8 mouse cellular contexts compared by ENCODE assay signal in the genomic region with DNA sequence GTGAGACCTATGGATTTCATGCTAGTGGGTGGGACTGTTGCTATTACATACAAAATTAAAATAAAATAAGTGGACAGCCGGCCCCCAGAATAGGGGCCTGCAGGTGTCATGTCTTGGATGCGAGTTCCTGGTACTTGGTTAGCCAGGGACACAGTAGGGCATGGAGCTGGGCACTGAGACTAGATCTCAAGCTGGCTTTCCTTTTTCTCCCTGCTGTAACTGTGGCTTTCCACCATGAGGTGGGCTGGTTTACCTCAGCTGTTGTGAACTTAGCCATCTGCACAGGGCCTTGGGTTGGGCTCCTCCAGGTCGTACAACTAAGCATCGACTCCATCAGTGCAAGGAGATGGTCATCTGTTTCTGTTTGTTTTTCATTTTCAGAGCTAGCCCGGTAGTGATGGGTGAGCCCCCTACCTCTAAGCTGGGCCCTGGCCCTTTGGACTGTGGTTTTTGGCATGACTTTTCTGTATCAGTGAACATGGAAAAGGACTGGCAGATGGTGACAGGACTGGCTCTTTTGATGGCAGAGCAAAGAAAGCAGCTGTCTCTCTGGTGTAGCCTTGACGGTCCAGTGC. TPM values are rescaled to one million over a fixed set of nuclear protein-coding genes. Genes with fewer than 3 reads are reported as not detected.
DNase-seq lines count a peak whose midpoint lies in the region; ATAC-seq and TF ChIP-seq lines count a peak whose summit lies in the region.

No protein-coding gene starts in this region.

- no peak overlapping the region for H3K27ac ChIP-seq in kidney, embryonic 15.5 days
- no peak overlapping the region for H3K27ac ChIP-seq in embryonic facial prominence, embryonic 13.5 days
- no peak overlapping the region for H3K27ac ChIP-seq in intestine, embryonic 14.5 days (ENCODE audit: low read depth)

- H3K27me3 ChIP-seq in kidney, embryonic 15.5 days: no peaks in the 10 kb centered on the region
- peaks cover 16% of the 10 kb centered on the region for H3K27me3 ChIP-seq in embryonic facial prominence, embryonic 13.5 days
- no peaks in the 10 kb centered on the region for H3K27me3 ChIP-seq in intestine, embryonic 14.5 days (replicated peaks; ENCODE audit: control insufficient read depth, insufficient read depth, low read length)
- no peaks in the 10 kb centered on the region for H3K27me3 ChIP-seq in myocyte (ENCODE audit: control insufficient read depth, insufficient read depth, insufficient read length)

- H3K36me3 ChIP-seq in kidney, embryonic 15.5 days: no peaks in the 10 kb centered on the region
- no peaks in the 10 kb centered on the region for H3K36me3 ChIP-seq in embryonic facial prominence, embryonic 13.5 days
- no peaks in the 10 kb centered on the region for H3K36me3 ChIP-seq in intestine, embryonic 14.5 days (ENCODE audit: control insufficient read depth, insufficient read depth, low read length)
- no peaks in the 10 kb centered on the region for H3K36me3 ChIP-seq in myocyte (ENCODE audit: control insufficient read depth, insufficient read depth)

- WGBS in kidney, embryonic 15.5 days: 69% methylated on average over 6 of the region's 6 CpGs
- WGBS in embryonic facial prominence, embryonic 13.5 days: 71% methylated on average over 6 of the region's 6 CpGs
- 68% methylated on average over 6 of the region's 6 CpGs for WGBS in intestine, embryonic 14.5 days

- H3K4me3 ChIP-seq in kidney, embryonic 15.5 days (replicated peaks): peak overlapping the region; percentile 59
- peak overlapping the region; percentile 51 for H3K4me3 ChIP-seq in embryonic facial prominence, embryonic 13.5 days
- H3K4me3 ChIP-seq in intestine, embryonic 14.5 days (ENCODE audit: low read depth, low read length): peak overlapping the region; percentile 64
- peak overlapping the region; percentile 40 for H3K4me3 ChIP-seq in myocyte

- no peak for ATAC-seq in kidney, embryonic 15.5 days (replicated peaks; ENCODE audit: low FRiP score)
- no peak for ATAC-seq in embryonic facial prominence, embryonic 13.5 days (ENCODE audit: insufficient number of reproducible peaks, insufficient read depth, low FRiP score, low TSS enrichment, low read depth)
- no peak for ATAC-seq in intestine, embryonic 14.5 days (replicated peaks; ENCODE audit: low FRiP score, low TSS enrichment, low read depth)

- H3K4me1 ChIP-seq in kidney, embryonic 15.5 days: peaks cover 26% of the 10 kb centered on the region
- H3K4me1 ChIP-seq in embryonic facial prominence, embryonic 13.5 days: peaks cover 25% of the 10 kb centered on the region
- H3K4me1 ChIP-seq in intestine, embryonic 14.5 days (replicated peaks; ENCODE audit: control insufficient read depth, insufficient read depth, low read length): peaks cover 17% of the 10 kb centered on the region

- H3K4me2 ChIP-seq in kidney, embryonic 15.5 days: peak overlapping the region; percentile 89
- peak overlapping the region; percentile 67 for H3K4me2 ChIP-seq in embryonic facial prominence, embryonic 13.5 days
- peak overlapping the region; percentile 69 for H3K4me2 ChIP-seq in intestine, embryonic 14.5 days (ENCODE audit: low read length)
- peak overlapping the region; percentile 88 for H3K4me2 ChIP-seq in myocyte (ENCODE audit: low read depth)

- TF ChIP-seq POLR2A in myocyte (IDR thresholded peaks at IDR 0.05; ENCODE audit: insufficient read length, low read depth): no peak

- H3K9ac ChIP-seq in kidney, embryonic 15.5 days: peak overlapping the region; percentile 54
- peak overlapping the region; percentile 71 for H3K9ac ChIP-seq in embryonic facial prominence, embryonic 13.5 days
- H3K9ac ChIP-seq in intestine, embryonic 14.5 days (ENCODE audit: low read length): no peak overlapping the region; the same call in 1 of the 2 replicates

- DNase-seq in kidney, postnatal 36 days: no peak
- DNase-seq in intestine, embryonic 14.5 days (ENCODE audit: low spot score): no peak
- DNase-seq in embryo, embryonic 11 days: no peak
- no peak for DNase-seq in gastrocnemius, postnatal 36 days
- no peak for DNase-seq in spleen, postnatal 4 days (ENCODE audit: low spot score in 2 of 2)

- no peak overlapping the region for H3ac ChIP-seq in myocyte (ENCODE audit: control insufficient read depth, insufficient read length)

- no peaks in the 10 kb centered on the region for H3K79me2 ChIP-seq in myocyte (ENCODE audit: control insufficient read depth, insufficient read depth)

- intact Hi-C loops in gastrocnemius, postnatal 36 days (cut with DNase I): no loop called here

- H3K9me3 ChIP-seq in kidney, embryonic 15.5 days (replicated peaks): no peaks in the 10 kb centered on the region
- H3K9me3 ChIP-seq in embryonic facial prominence, embryonic 13.5 days: no peaks in the 10 kb centered on the region
- H3K9me3 ChIP-seq in intestine, embryonic 14.5 days (ENCODE audit: control insufficient read depth, low read length): no peaks in the 10 kb centered on the region

TF ChIP-seq in myocyte, 11 proteins besides CTCF, POLR2A, EP300 and RAD21:
- TF ChIP-seq MYOG (IDR thresholded peaks at IDR 0.05; ENCODE audit: control insufficient read depth in 1 of 3, insufficient read depth in 1 of 3, insufficient read length in 2 of 3, low read depth in 2 of 3) (peak in 1 of 3 experiments; percentile 1), E2F4 (IDR thresholded peaks at IDR 0.05; ENCODE audit: insufficient read depth) (no peak), CEBPB (IDR thresholded peaks at IDR 0.05; ENCODE audit: insufficient read depth, poor library complexity, severe bottlenecking) (no peak), MYOD1 (IDR thresholded peaks at IDR 0.05; ENCODE audit: control insufficient read depth in 1 of 3, insufficient read length in 2 of 3, low read depth in 2 of 3) (peak in 1 of 3 experiments; percentile 23), TCF3 (IDR thresholded peaks at IDR 0.05; ENCODE audit: insufficient read length, low read depth) (no peak), REST (IDR thresholded peaks at IDR 0.05; ENCODE audit: insufficient read depth, insufficient read length) (no peak), TCF12 (IDR thresholded peaks at IDR 0.05; ENCODE audit: insufficient read depth, poor library complexity, severe bottlenecking) (no peak), POLR2AphosphoS2 (IDR thresholded peaks at IDR 0.05; ENCODE audit: insufficient read length, low read depth) (no peak), MAX (IDR thresholded peaks at IDR 0.05; ENCODE audit: low read depth) (no peak), USF1 (IDR thresholded peaks at IDR 0.05; ENCODE audit: low read depth) (no peak), SRF (IDR thresholded peaks at IDR 0.05; ENCODE audit: control insufficient read depth, insufficient read length, low read depth) (no peak)

RNA-seq across cellular contexts. Expression of gene Zfp839, which starts 3.8 kb away (rescaled TPM):
- 6.1 and 6.4 TPM in 2 replicates for polyA plus RNA-seq in kidney, embryonic 15.5 days (2015; fragmentation: Nextera tagmentation; extraction: Ambion mirVana)
- polyA plus RNA-seq in embryonic facial prominence, embryonic 13.5 days (2015; fragmentation: Nextera tagmentation; extraction: Ambion mirVana): 7.7 and 8.7 TPM in 2 replicates
- polyA plus RNA-seq in intestine, embryonic 14.5 days (2014; fragmentation: Nextera tagmentation; extraction: Ambion mirVana): 4.7 and 5.4 TPM in 2 replicates
- 3.1 TPM for polyA plus RNA-seq in myocyte (2012; fragmentation: generic; extraction: Trizol)
- total RNA-seq in gastrocnemius, postnatal 36 days (2021): 1 to 10 TPM; 4.2 to 7.3 TPM

RNA-seq across cellular contexts. Expression of gene Mok, which starts 5.5 kb away (rescaled TPM):
- 6.2 and 7.8 TPM in 2 replicates for polyA plus RNA-seq in kidney, embryonic 15.5 days (2015; fragmentation: Nextera tagmentation; extraction: Ambion mirVana)
- 6.5 and 7.3 TPM in 2 replicates for polyA plus RNA-seq in embryonic facial prominence, embryonic 13.5 days (2015; fragmentation: Nextera tagmentation; extraction: Ambion mirVana)
- polyA plus RNA-seq in intestine, embryonic 14.5 days (2014; fragmentation: Nextera tagmentation; extraction: Ambion mirVana): 3.5 and 5.6 TPM in 2 replicates
- 3.3 TPM for polyA plus RNA-seq in myocyte (2012; fragmentation: generic; extraction: Trizol)
- under 1 TPM in 1 of 2 experiments, not detected in 1; 0.37 TPM for total RNA-seq in gastrocnemius, postnatal 36 days (2021)

RNA-seq across cellular contexts. Expression of gene Cinp, which starts 42.7 kb away (rescaled TPM):
- polyA plus RNA-seq in kidney, embryonic 15.5 days (2015; fragmentation: Nextera tagmentation; extraction: Ambion mirVana): 78.6 and 80.8 TPM in 2 replicates
- 66.9 and 74.3 TPM in 2 replicates for polyA plus RNA-seq in embryonic facial prominence, embryonic 13.5 days (2015; fragmentation: Nextera tagmentation; extraction: Ambion mirVana)
- 85.0 and 99.5 TPM in 2 replicates for polyA plus RNA-seq in intestine, embryonic 14.5 days (2014; fragmentation: Nextera tagmentation; extraction: Ambion mirVana)
- polyA plus RNA-seq in myocyte (2012; fragmentation: generic; extraction: Trizol): 54.4 TPM
- 10 to 100 TPM; 22.3 to 24.6 TPM for total RNA-seq in gastrocnemius, postnatal 36 days (2021)

RNA-seq across cellular contexts. Expression of gene Tecpr2, which starts 42.8 kb away (rescaled TPM):
- polyA plus RNA-seq in kidney, embryonic 15.5 days (2015; fragmentation: Nextera tagmentation; extraction: Ambion mirVana): 3.7 and 4.7 TPM in 2 replicates
- 5.0 and 5.4 TPM in 2 replicates for polyA plus RNA-seq in embryonic facial prominence, embryonic 13.5 days (2015; fragmentation: Nextera tagmentation; extraction: Ambion mirVana)
- polyA plus RNA-seq in intestine, embryonic 14.5 days (2014; fragmentation: Nextera tagmentation; extraction: Ambion mirVana): 3.9 and 4.1 TPM in 2 replicates
- 4.2 TPM for polyA plus RNA-seq in myocyte (2012; fragmentation: generic; extraction: Trizol)
- total RNA-seq in gastrocnemius, postnatal 36 days (2021): 1 to 10 TPM; 1.9 to 2.1 TPM
